Mouse (Mus musculus): ENCODE measurements around the gene Atp5k. TPM values are rescaled to one million over a fixed set of nuclear protein-coding genes. Genes with fewer than 3 reads are reported as not detected.

Atp5k gene
- total RNA-seq (2022): 100 to 1,000 TPM; 265 to 675 (median 469) TPM

- peak; percentile 88 to 91 for DNase-seq (ENCODE audit: low spot score in 2 of 2)
Measured at GRCm38 (mm10) chr5:108433804-108434587, at the start of gene Atp5k. Gene Atp5k, minus strand, starts transcription at chr5:108434448.

DNA sequence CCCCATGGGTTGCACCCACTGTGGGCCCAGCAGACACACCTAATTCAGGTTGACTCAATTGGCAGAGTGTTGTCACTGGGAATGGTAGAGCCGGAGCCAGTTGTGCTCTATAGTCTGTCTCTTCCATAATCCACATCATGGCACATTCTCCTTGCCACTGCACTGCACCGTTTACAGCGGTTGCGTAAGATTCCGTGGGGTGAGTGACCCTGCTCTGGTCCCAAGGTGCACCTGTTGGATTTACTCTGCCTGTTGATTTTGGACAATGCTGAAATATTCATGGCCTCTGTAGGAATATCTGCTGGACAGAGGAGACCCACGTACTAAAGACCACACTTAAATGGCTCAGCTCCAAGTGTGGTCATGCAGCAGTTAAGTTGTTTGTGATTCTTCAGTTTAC lies 48.8 kb upstream of the Atp5k start:
- no peak for DNase-seq (ENCODE audit: low spot score in 2 of 2)

DNA sequence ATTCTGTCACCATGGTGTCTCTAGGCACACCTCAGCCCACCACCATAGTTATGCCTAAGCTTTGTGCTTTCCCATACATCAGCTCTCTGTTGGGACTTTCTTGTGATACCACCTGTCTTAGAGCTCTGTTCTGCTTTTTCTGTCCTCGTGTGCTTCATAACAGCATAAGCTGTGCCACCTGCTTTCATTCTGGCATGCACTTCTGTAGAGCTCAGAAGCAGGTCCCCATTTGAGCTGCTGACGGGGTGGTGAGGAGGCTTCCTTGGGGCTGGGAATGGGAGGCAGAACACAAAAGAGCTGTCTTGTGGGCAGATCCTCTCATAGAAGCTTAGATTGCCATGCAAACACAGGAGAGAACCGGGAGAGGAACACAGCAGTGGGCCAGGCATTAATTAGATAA lies 41.7 kb upstream of the Atp5k start:
- no peak for DNase-seq (ENCODE audit: low spot score in 2 of 2)

DNA sequence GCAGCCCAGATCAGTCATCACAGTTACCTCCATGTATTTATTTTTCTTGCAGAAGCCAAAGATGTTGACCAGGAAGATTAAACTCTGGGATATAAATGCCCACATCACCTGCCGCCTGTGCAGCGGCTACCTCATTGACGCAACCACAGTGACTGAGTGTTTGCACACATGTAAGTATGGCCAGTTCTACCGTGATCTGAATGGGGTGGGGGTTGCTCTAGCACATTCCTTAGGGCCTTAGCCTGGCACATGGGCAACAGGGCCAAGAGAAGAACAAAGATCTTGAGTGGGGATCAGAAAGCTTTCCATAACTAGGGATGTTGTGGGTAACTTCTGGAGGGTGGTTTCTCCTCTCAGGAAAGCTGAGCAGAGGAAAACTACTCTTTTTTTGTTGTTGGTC lies 39.5 kb upstream of the Atp5k start:
- no peak for DNase-seq (ENCODE audit: low spot score in 2 of 2)

DNA sequence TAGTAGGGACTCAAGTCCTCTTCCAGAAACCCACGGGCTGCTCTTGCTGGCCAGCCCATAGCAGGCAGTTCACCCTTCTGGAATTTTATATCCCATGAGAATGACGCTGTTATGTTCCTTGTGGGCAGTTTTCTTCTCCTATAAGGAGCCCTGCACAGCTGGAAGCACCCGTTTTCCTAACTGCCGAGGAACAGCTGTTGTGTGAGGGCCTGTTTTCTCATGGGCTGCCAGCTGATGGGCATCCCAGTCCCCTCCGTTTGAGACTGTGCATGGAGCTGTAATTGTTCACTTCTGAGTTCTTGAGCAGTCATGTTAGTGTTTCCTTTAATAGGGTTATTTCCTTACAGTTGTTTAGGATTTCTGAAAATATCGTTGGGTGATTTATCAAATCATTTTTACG lies 35.4 kb upstream of the Atp5k start:
- no peak for DNase-seq (ENCODE audit: low spot score in 2 of 2)

DNA sequence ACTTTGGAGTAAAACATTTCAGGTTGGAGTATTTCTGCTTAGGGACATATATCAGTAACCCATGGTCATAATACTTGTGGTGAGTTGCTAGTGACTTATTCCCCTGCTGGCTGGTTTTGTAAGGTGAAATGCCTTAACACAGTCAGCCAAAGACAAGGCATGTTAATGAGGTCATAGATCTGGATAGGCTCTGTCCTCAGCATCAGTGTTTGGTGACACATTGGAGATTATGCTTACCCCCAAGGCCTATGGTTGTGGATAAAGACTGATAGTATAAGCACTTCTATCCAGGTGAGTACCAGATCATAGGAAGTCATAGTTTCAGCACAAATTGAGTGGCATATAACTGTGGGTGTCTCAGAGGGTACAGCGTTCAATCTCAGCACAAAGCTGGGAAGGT lies 32.4 kb upstream of the Atp5k start:
- DNase-seq (ENCODE audit: low spot score in 2 of 2): no peak

- DNase-seq (ENCODE audit: low spot score in 2 of 2): no peak
Measured at GRCm38 (mm10) chr5:108465131-108465891, 31.1 kb upstream of the Atp5k start.

DNA sequence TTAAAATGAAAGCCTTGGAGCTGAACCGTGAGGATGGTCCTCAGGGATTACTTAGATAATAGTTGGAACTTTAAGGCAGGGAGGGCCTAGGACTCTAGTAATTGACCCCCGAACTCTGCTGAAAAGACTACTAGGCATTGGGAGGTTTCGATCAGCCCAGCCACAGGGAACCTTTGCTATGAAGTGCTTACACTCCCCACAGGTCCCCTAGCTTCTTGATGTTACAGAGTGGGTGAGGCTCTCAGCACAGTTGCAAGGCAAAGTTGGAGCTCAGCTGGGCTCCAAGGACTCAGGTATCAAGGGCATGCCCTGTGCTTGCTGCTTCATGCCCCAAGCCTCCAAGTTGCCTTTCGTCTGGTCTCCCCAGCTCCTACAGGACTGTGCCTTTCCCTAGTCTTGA lies 28.2 kb upstream of the Atp5k start:
- DNase-seq (ENCODE audit: low spot score in 2 of 2): no peak

DNA sequence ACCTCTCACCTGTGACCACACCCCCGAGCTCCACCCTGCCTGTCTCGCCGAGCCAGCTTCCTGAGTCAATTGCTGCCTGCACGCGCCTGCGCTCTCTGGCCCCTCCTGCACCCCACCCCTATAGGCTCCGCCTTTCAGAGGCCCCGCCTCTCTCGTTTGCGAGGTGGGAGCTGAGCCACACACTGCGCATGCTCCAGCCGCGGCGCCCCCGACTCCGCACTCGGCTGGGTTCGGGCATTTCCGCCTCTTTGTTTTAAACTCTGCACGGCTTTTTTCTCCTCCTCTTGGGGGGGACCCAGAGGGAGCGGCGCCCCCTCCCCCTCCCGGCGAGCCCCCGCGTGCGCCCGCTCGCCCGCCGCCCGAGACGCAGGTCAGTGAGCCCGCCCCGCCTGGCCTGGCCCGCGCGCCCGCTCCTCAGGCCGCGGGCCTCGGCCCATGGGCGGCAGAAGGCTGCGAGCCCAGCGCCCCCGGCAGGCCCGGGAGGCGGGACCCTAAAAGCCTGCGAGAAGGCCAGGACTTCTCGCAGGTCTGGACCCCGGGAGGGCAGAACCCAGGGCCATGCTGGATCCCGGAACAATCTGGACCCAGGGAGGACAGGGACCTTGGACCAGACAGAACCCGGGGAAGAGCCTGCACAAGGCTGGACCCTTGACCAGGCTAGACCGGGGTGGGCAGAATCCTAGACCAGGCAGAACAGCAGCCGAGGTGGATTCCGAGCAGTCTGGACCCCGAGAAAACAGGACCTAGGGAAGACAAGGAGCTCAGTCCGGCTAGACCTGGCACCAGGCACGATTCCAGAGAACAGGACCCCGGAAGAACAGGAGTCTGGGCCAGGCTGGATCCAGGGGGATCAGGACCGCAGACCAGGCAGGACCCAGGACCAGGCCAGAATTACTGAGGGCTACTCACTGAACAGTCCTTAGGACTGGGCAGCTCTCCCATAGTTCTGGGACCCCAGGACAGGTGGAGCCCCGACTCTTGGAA lies 27.1 kb upstream of the Atp5k start, which contains the start of gene Pcgf3:
TSS of gene Pcgf3 (plus strand) at position 151 of the 984 bp plus-strand sequence.
- peak; percentile 94 to 96 for DNase-seq (ENCODE audit: low spot score in 2 of 2)

DNA sequence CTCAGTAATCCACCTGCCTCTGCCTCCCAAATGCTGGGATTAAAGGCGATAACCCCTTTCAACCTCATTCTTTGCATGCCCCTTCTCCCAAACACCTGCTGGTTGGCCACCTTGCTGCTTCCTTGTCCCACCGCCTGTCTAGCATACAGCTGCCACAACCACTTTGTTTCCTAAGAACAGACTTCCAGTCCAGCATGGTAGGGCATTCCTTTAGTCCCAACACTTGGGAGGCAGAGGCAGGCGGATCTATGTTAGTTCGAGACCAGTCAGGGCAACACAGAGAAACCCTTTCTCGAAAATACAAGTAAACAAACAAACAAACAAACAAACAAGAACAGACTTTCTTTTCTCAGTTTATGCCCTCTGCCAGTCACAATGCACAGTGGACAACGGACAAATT lies 26.2 kb upstream of the Atp5k start:
- no peak for DNase-seq (ENCODE audit: low spot score in 2 of 2)

DNA sequence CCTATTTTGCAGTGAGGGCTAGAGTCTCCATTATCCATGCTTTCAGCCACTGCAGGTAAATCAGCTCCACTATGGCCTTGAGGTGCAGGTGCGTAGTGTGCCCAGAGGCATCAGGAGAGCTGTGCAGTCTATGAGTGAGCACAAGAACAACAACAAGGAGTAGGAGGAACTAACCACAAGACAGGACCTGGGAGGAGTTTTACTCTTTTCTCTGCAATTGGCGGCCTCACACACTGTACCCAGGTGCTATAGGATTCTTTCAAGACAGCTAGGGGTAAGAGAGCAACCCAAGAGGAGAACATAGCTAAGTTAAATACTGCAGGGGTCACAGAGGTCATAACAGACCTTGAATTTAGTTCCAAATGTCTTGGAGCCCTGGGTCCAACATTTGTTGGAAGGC lies 24.5 kb upstream of the Atp5k start:
- DNase-seq (ENCODE audit: low spot score in 2 of 2): no peak

DNA sequence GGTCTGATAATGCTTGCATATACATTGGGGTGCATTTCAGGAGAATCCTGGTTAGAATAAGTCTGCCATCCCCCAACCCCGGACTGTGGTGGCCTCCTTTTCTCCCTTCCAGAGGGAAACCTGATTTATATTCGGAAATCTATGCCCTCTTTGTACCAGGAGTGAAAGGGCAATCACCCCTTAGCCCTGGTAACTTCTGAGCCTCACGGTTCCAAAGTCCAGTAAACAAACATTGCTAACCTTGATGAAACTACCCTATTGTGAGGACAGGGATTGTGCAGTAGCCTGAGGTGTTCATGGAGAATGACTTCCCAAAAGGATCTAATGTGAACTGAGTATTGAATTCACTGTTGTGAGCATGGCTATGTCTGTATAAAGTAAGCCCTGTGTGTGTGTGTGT lies 19.8 kb upstream of the Atp5k start:
- DNase-seq (ENCODE audit: low spot score in 2 of 2): no peak

GRCm38 (mm10) chr5:108452422-108452821 lies 18.2 kb upstream of the Atp5k start:
- no peak for DNase-seq (ENCODE audit: low spot score in 2 of 2)

GRCm38 (mm10) chr5:108451611-108452010 lies 17.4 kb upstream of the Atp5k start:
- DNase-seq (ENCODE audit: low spot score in 2 of 2): no peak

- no peak for DNase-seq (ENCODE audit: low spot score in 2 of 2)
Measured at GRCm38 (mm10) chr5:108450837-108451540, 16.7 kb upstream of the Atp5k start.

DNA sequence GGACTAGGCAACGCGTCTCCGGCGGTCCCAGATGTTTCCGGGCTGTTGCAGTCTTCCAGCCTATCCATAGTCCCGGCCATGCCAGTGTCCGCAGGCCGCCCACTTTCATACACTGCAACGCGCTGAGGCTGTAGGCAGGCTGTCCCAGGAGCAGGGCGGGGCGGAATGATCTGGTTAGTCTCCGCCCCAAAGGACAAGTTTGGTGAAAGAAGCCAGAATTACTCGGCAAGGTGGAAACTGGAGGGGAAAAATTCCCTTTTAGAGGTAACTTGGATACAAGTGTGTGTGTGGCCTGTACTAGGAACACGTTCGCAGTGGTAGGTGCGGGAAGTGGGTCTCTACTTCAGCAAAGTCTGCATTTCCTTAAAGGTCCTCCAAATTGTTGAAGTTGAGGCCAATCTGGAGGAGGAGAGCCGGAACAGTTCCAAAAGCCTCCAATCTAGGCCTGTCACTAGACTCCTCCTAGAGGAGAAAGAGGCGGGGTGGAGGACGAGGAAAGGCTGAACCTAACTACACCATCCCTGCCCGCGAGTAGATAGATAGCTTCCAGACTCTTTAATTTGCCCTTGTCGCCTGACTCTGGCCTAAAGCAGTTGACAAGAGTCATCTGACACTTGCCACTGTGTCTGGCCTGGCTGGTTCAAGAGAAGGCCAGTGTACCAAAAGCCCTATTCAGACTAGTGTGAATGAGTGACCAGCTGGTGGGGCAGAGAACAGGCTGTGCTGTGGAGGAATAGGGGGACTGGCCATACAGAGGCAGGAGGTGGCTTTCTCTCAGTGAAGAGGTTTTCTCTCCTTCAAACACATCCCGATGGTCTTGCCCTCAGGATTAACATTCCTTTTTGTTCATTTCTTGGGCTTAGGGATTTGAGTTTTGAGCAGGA lies 14.8 kb upstream of the Atp5k start, which contains the start of gene Mfsd7a:
TSS of gene Mfsd7a (minus strand) at position 107 of the 884 bp plus-strand sequence.
- DNase-seq (ENCODE audit: low spot score in 2 of 2): peak; percentile 64 to 70

DNA sequence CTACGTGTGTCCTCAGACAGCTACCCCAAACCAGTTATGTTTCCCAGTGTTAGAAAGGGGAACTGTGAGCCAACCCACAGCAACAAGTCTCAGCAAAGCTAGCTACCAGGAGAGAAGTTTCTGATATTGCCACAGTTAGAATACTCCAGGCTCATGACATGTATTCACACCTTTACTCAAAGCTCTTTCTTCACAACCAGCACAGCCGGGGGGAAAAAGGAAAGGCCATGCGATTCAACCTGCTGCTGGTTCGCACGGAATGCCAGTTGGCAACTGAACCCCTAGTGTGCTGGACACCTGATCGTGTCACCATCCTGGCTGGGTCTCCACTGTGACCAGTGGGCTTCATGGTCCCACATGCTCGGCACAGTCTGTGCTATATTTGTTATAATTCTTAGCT lies 13.6 kb upstream of the Atp5k start:
- no peak for DNase-seq (ENCODE audit: low spot score in 2 of 2)

- DNase-seq (ENCODE audit: low spot score in 2 of 2): no peak
Measured at GRCm38 (mm10) chr5:108446973-108447372, 12.7 kb upstream of the Atp5k start.

DNA sequence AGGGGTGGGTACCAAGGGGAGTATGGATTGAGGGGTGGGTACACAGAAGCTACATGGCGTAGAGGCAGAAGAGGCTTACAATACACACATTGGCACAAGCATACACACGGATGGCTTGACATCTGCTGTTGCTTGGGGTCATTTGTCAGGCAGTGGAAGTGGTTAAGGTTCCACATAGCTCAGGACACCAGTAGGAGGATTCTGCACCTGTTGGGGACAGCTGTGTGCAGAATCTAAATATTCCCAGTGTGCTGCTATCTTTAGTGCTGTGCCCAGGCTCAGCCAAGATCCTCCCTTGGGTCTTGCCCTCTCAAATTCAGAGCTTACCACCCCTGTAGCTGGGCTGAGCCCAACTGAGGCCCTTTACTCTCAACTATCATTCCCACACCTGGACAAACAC lies 1.9 kb upstream of the Atp5k start:
- DNase-seq (ENCODE audit: low spot score in 2 of 2): peak; percentile 28 to 55

DNA sequence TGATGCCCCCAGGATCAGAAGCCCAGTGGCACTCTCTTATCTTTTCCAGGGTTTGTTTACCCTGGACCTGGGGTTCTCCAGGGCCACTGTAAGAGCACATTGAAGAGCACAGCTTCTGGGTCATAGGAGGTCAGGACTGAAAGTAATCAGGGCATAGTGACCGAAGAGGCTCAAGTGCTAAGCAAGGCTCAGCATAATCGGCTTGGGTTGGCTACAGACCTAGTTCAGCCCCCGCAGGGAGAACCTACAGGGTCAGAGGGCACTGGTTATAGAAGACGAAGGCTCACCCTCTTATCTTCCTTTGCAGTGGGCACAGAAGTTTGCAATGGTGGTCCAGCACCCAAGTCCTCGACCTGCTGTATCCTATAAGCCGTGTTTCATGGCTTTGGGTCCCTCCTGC lies 3.1 kb downstream of the Atp5k start:
- no peak for DNase-seq (ENCODE audit: low spot score in 2 of 2)
